Mouse (Mus musculus): ENCODE results near the gene Dock9. TPM values are rescaled to one million over a fixed set of nuclear protein-coding genes. Genes with fewer than 3 reads are reported as not detected.

Gene Dock9
- total and polyA plus RNA-seq, 3 experiments, result 9.3 to 12.2 (median 10.3) TPM

DNA sequence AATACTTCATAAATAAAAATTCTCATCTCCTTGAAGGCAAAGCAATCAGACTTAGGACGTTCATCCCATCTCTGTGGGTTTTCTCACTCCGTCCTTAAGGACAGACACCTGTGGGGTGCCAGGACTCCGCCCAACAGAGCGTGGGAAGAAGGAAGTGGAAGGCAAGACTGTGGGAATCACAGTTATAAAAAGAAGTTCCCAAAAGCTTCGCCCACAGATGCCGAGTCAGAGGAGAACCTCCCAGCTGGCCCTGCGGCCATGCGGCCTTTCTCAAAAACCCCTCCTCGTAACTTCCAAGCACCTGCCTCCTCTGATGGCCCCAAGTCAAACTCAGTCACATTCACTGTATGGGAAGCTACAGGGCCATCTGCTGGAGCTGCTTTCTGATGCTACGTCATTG lies 182.2 kb downstream of the Dock9 start:
- Histone ChIP-seq H3K4me2 (ENCODE audit: insufficient read depth, low read depth, poor library complexity, severe bottlenecking) (no peak overlapping the region), H3K36me3 (replicated peaks in 1 of 2; ENCODE audit: control insufficient read depth in 1 of 2, insufficient read depth in 1 of 2, low read length in 1 of 2) (peaks cover 6 to 31% of the 10 kb centered on the region in 2 experiments), H3K9ac (ENCODE audit: insufficient read depth, low read depth) (no peak overlapping the region), H3K27me3 (replicated peaks) (no peaks in the 10 kb centered on the region), H3K4me1 (ENCODE audit: control insufficient read depth in 1 of 2, insufficient read depth in 2 of 2) (peaks cover 0 to 19% of the 10 kb centered on the region in 2 experiments; a peak in 2 of 4 replicates), H3K4me3 (replicated peaks in 1 of 3; ENCODE audit: low read depth in 2 of 3, low read length in 2 of 3, poor library complexity in 1 of 3) (no peak overlapping the region), H3K9me3 (replicated peaks; ENCODE audit: low read length) (no peaks in the 10 kb centered on the region), H3K79me2 (replicated peaks; ENCODE audit: control insufficient read depth, extremely low read depth, insufficient read depth, poor library complexity, severe bottlenecking) (no peaks in the 10 kb centered on the region), H3K27ac (ENCODE audit: insufficient read depth, low read depth) (no peak overlapping the region)
- dilution Hi-C loops (cut with MboI; ENCODE audit: extremely low pct_ligation_motif_present, extremely low pct_unique_long_range_greater_than_20kb, low sequenced_read_pairs), result no loop called here
- TF ChIP-seq POLR2A (IDR thresholded peaks at IDR 0.05; ENCODE audit: low read depth, low read length), result no peak
- TF ChIP-seq CHD2 (IDR thresholded peaks at IDR 0.05; ENCODE audit: low read length), result no peak
- no peak for TF ChIP-seq JUN (IDR thresholded peaks at IDR 0.05; ENCODE audit: insufficient read depth, low read depth, low read length)
- TF ChIP-seq SMC3 (IDR thresholded peaks at IDR 0.05; ENCODE audit: low read depth, low read length), result no peak
- TF ChIP-seq POLR2AphosphoS2 (IDR thresholded peaks at IDR 0.05; ENCODE audit: low read depth, low read length), result no peak
- TF ChIP-seq ELF1 (IDR thresholded peaks at IDR 0.05; ENCODE audit: low read depth, low read length), result no peak
- no peak for TF ChIP-seq ETS1 (conservative IDR thresholded peaks at IDR 0.05; ENCODE audit: low read depth, low read length)
- no peak for TF ChIP-seq USF1 (IDR thresholded peaks at IDR 0.05; ENCODE audit: low read depth, low read length)
- in situ Hi-C loops (cut with MboI; ENCODE audit: low pct_ligation_motif_present, low pct_unique_long_range_greater_than_20kb, low sequenced_read_pairs), result no loop called here
- DNase-seq (ENCODE audit: extremely low read depth), result no peak

GRCm38 (mm10) chr14:121614461-121615170 lies 183.0 kb downstream of the Dock9 start:
- Histone ChIP-seq H3K9me3 (replicated peaks; ENCODE audit: low read length) (no peaks in the 10 kb centered on the region), H3K36me3 (replicated peaks in 1 of 2; ENCODE audit: control insufficient read depth in 1 of 2, insufficient read depth in 1 of 2, low read length in 1 of 2) (peaks cover 9 to 32% of the 10 kb centered on the region in 2 experiments), H3K4me2 (ENCODE audit: insufficient read depth, low read depth, poor library complexity, severe bottlenecking) (no peak overlapping the region), H3K9ac (ENCODE audit: insufficient read depth, low read depth) (no peak overlapping the region), H3K4me1 (ENCODE audit: control insufficient read depth in 1 of 2, insufficient read depth in 2 of 2) (peaks cover 0 to 19% of the 10 kb centered on the region in 2 experiments; a peak in 2 of 4 replicates), H3K79me2 (replicated peaks; ENCODE audit: control insufficient read depth, extremely low read depth, insufficient read depth, poor library complexity, severe bottlenecking) (no peaks in the 10 kb centered on the region), H3K4me3 (replicated peaks in 1 of 3; ENCODE audit: low read depth in 2 of 3, low read length in 2 of 3, poor library complexity in 1 of 3) (no peak overlapping the region), H3K27ac (ENCODE audit: insufficient read depth, low read depth) (no peak overlapping the region), H3K27me3 (replicated peaks) (no peaks in the 10 kb centered on the region)
- dilution Hi-C loops (cut with MboI; ENCODE audit: extremely low pct_ligation_motif_present, extremely low pct_unique_long_range_greater_than_20kb, low sequenced_read_pairs) (no loop called here), in situ Hi-C loops (cut with MboI; ENCODE audit: low pct_ligation_motif_present, low pct_unique_long_range_greater_than_20kb, low sequenced_read_pairs) (no loop called here)
- no peak for DNase-seq (ENCODE audit: extremely low read depth)
- TF ChIP-seq E2F4 (IDR thresholded peaks at IDR 0.05; ENCODE audit: insufficient replicate concordance, low read depth, low read length) (no peak), ZMIZ1 (IDR thresholded peaks at IDR 0.05; ENCODE audit: low read depth, low read length) (no peak), ETS1 (conservative IDR thresholded peaks at IDR 0.05; ENCODE audit: low read depth, low read length) (no peak), MEF2A (IDR thresholded peaks at IDR 0.05; ENCODE audit: borderline replicate concordance, low read depth, low read length) (no peak), NELFE (IDR thresholded peaks at IDR 0.05; ENCODE audit: low read depth, low read length) (no peak), TCF12 (IDR thresholded peaks at IDR 0.05; ENCODE audit: low read depth, low read length) (no peak), MAFK (IDR thresholded peaks at IDR 0.05; ENCODE audit: insufficient replicate concordance, low read length) (no peak), JUN (IDR thresholded peaks at IDR 0.05; ENCODE audit: insufficient read depth, low read depth, low read length) (no peak), BHLHE40 (IDR thresholded peaks at IDR 0.05; ENCODE audit: low read depth, low read length) (no peak)

Measured in CH12.LX (cell line).